Mouse (Mus musculus): ENCODE data around the gene Plxnd1. TPM values are rescaled to one million over a fixed set of nuclear protein-coding genes. Genes with fewer than 3 reads are reported as not detected.

Plxnd1 gene
- total and polyA plus RNA-seq, 3 experiments = 27.7 to 73.8 (median 63.2) TPM

- peak; percentile 73 for DNase-seq (ENCODE audit: extremely low read depth)
- Histone ChIP-seq H3K4me3 (replicated peaks in 1 of 3; ENCODE audit: low read depth in 2 of 3, low read length in 2 of 3, poor library complexity in 1 of 3) (peak overlapping the region; percentile 69 to 96 (median 88)), H3K79me2 (replicated peaks; ENCODE audit: control insufficient read depth, extremely low read depth, insufficient read depth, poor library complexity, severe bottlenecking) (peaks cover 40% of the 10 kb centered on the region), H3K4me2 (ENCODE audit: insufficient read depth, low read depth, poor library complexity, severe bottlenecking) (peak overlapping the region; percentile 91), H3K4me1 (ENCODE audit: control insufficient read depth in 1 of 2, insufficient read depth in 2 of 2) (peaks cover 32 to 83% of the 10 kb centered on the region in 2 experiments), H3K27me3 (replicated peaks) (peaks cover 11% of the 10 kb centered on the region), H3K9ac (ENCODE audit: insufficient read depth, low read depth) (peak overlapping the region; percentile 41; the same call in 1 of the 2 replicates), H3K27ac (ENCODE audit: insufficient read depth, low read depth) (peak overlapping the region; percentile 96), H3K9me3 (replicated peaks; ENCODE audit: low read length) (no peaks in the 10 kb centered on the region), H3K36me3 (replicated peaks in 1 of 2; ENCODE audit: control insufficient read depth in 1 of 2, insufficient read depth in 1 of 2, low read length in 1 of 2) (no peaks in the 10 kb centered on the region)
- in situ Hi-C loops (cut with MboI; ENCODE audit: low pct_ligation_motif_present, low pct_unique_long_range_greater_than_20kb, low sequenced_read_pairs) (no loop called here), dilution Hi-C loops (cut with MboI; ENCODE audit: extremely low pct_ligation_motif_present, extremely low pct_unique_long_range_greater_than_20kb, low sequenced_read_pairs) (no loop called here)
- TF ChIP-seq BHLHE40 (IDR thresholded peaks at IDR 0.05; ENCODE audit: low read depth, low read length) (peak; percentile 43; the same call in 1 of the 2 replicates), EP300 (IDR thresholded peaks at IDR 0.05; ENCODE audit: low read length) (peak; percentile 50; the same call in 1 of the 2 replicates), UBTF (IDR thresholded peaks at IDR 0.05; ENCODE audit: low read depth, low read length) (no peak; the same call in 1 of the 2 replicates), MAZ (IDR thresholded peaks at IDR 0.05; ENCODE audit: low read depth, low read length) (no peak), USF1 (IDR thresholded peaks at IDR 0.05; ENCODE audit: low read depth, low read length) (no peak), CHD2 (IDR thresholded peaks at IDR 0.05; ENCODE audit: low read length) (peak; percentile 38; the same call in 1 of the 2 replicates), MXI1 (IDR thresholded peaks at IDR 0.05; ENCODE audit: low read depth, low read length) (no peak), TCF12 (IDR thresholded peaks at IDR 0.05; ENCODE audit: low read depth, low read length) (peak; percentile 32; the same call in 1 of the 2 replicates), MYC (IDR thresholded peaks at IDR 0.05; ENCODE audit: low read depth, low read length) (no peak), RCOR1 (conservative IDR thresholded peaks at IDR 0.05; ENCODE audit: low read depth, low read length) (peak; percentile 37; the same call in 1 of the 2 replicates), TBP (conservative IDR thresholded peaks at IDR 0.05; ENCODE audit: low read depth, low read length) (peak; percentile 23; the same call in 1 of the 2 replicates), E2F4 (IDR thresholded peaks at IDR 0.05; ENCODE audit: insufficient replicate concordance, low read depth, low read length) (no peak), ZMIZ1 (IDR thresholded peaks at IDR 0.05; ENCODE audit: low read depth, low read length) (no peak), RAD21 (IDR thresholded peaks at IDR 0.05; ENCODE audit: low read depth, low read length) (no peak; the same call in none of the 2 replicates), ETS1 (conservative IDR thresholded peaks at IDR 0.05; ENCODE audit: low read depth, low read length) (peak; percentile 45), KAT2A (IDR thresholded peaks at IDR 0.05; ENCODE audit: insufficient replicate concordance, low read length) (no peak), NRF1 (IDR thresholded peaks at IDR 0.05; ENCODE audit: low read depth, low read length) (0 out of 2 replicates have a peak, but pooled peaks have one; percentile 17), POLR2A (IDR thresholded peaks at IDR 0.05; ENCODE audit: low read depth, low read length) (peak; percentile 52; the same call in 1 of the 2 replicates), USF2 (conservative IDR thresholded peaks at IDR 0.05; ENCODE audit: low read depth, low read length) (no peak), MEF2A (IDR thresholded peaks at IDR 0.05; ENCODE audit: borderline replicate concordance, low read depth, low read length) (0 out of 2 replicates have a peak, but pooled peaks have one; percentile 13), SIN3A (IDR thresholded peaks at IDR 0.05; ENCODE audit: low read length) (peak; percentile 34; the same call in 1 of the 2 replicates)
These were observed 3.5 kb downstream of the Plxnd1 start for GRCm38 (mm10) chr6:115991108-115991880.

All from CH12.LX (cell line).